Mouse (Mus musculus): ENCODE data around the gene Casp9. TPM values are rescaled to one million over a fixed set of nuclear protein-coding genes. Genes with fewer than 3 reads are reported as not detected.
A peak's percentile ranks its signal among the peaks of the same experiment; 100 is the strongest.

The Casp9 gene
- polyA plus RNA-seq, 1 experiment from 2014 or later = 24.4 TPM

DNA sequence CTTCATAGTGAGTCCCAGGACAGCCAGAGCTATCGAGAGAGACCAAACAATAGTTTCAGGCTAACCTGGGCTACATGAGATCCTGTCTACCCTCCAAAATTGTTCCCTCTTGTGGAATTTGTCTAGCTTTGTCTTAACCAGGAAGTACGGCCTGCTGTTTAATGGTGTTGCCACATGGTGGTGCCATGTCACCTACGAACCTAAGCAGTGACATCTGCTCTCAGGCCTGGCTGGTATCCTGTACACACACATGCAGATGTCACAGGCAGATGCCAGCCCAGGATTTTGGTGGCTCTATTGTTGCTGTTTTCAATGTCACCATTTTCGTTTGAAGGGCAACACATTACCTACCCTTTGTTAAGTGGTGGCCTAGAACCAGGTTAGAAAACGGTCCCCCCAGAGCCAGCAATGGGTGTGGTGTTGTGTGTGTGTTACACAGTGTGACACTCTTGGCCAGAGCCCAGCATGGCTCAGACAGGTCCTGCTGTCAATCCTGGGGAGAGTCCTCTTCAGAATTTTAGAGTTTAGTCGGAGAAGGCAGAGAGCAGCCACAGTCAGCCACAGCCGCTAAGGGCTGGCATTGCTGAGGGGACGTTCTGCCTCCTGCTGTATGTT is 16.5 kb downstream of the Casp9 start:
- Histone ChIP-seq H3K4me1 (no peaks in the 10 kb centered on the region), H3K27ac (replicated peaks) (peak overlapping the region; percentile 49; the same call in 1 of the 2 replicates), H3K27me3 (ENCODE audit: low read depth, poor library complexity, severe bottlenecking) (no peaks in the 10 kb centered on the region), H3K4me3 (no peak overlapping the region), H3K9me3 (replicated peaks) (no peaks in the 10 kb centered on the region), H3K36me3 (peaks cover 100% of the 10 kb centered on the region)
- 82% methylated on average over 8 of the region's 8 CpGs for WGBS
- DNase-seq (ENCODE audit: low spot score) = peak; percentile 37

DNA sequence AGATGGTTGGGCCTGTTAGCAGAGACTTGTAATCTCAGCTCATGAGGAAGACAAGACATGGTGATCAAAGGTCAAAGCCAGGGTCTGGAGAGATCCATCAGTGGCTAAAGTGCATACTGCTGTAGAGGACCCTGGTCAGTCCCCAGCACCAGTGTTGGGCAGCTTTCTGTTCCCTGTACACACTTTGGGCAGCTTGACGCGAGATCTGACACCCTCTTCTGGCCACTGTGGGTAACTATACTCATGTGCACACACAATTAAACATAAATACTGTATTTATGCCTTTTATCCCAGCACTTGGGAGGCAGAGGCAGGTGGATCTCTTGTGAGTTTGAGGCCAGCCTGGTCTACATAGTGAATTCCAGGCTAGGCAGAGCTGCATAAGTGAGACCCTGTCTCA is 17.6 kb downstream of the Casp9 start:
- DNase-seq (ENCODE audit: low spot score) = no peak
- Histone ChIP-seq H3K9me3 (replicated peaks) (no peaks in the 10 kb centered on the region), H3K4me1 (0 out of 2 replicates have a peak, but pooled peaks cover under 1% of the 10 kb centered on the region), H3K27me3 (ENCODE audit: low read depth, poor library complexity, severe bottlenecking) (no peaks in the 10 kb centered on the region), H3K27ac (replicated peaks) (no peak overlapping the region), H3K4me3 (no peak overlapping the region), H3K36me3 (peaks cover 98% of the 10 kb centered on the region)
- 94% methylated on average over 2 of the region's 2 CpGs for WGBS

- Histone ChIP-seq H3K4me1 (0 out of 2 replicates have a peak, but pooled peaks cover 3% of the 10 kb centered on the region), H3K36me3 (peaks cover 96% of the 10 kb centered on the region), H3K27me3 (ENCODE audit: low read depth, poor library complexity, severe bottlenecking) (no peaks in the 10 kb centered on the region), H3K4me3 (no peak overlapping the region), H3K27ac (replicated peaks) (no peak overlapping the region), H3K9me3 (replicated peaks) (no peaks in the 10 kb centered on the region)
- WGBS = 94% methylated on average over 7 of the region's 7 CpGs
- no peak for DNase-seq (ENCODE audit: low spot score)
Measured at GRCm38 (mm10) chr4:141811375-141811774, 18.0 kb downstream of the Casp9 start.

DNA sequence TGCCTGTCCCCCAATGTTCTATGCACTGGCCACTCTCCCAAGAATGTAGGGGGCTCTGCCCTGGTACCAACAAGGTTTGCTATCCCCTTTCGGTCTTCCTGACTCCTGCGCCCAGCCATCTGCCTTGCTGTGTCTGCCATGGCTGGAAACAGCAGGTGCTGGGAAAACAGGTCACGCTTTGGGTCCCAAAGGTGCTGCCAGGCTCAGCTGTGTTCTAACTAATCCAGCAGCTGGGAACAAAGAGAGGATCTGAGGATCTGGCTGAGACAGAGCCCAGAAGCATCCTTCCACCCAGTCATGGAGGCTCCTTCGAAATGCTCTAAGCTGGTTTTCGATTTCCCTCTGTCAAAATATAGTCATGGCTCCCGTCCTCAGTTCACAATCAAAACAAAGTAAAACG is 22.9 kb downstream of the Casp9 start:
- no peaks in the 10 kb centered on the region for H3K27me3 ChIP-seq (ENCODE audit: low read depth, poor library complexity, severe bottlenecking)
- 83% methylated on average over 7 of the region's 7 CpGs for WGBS
- H3K4me1 ChIP-seq = peaks cover 16% of the 10 kb centered on the region
- H3K9me3 ChIP-seq (replicated peaks) = no peaks in the 10 kb centered on the region
- 0 out of 2 replicates have a peak overlapping the region, but pooled peaks have one; percentile 61 for H3K27ac ChIP-seq (replicated peaks)
- DNase-seq (ENCODE audit: low spot score) = no peak
- H3K36me3 ChIP-seq = peaks cover 47% of the 10 kb centered on the region
- no peak overlapping the region for H3K4me3 ChIP-seq

GRCm38 (mm10) chr4:141816776-141817655 is 23.6 kb downstream of the Casp9 start:
- 68% methylated on average over 14 of the region's 14 CpGs for WGBS
- no peak for DNase-seq (ENCODE audit: low spot score)

GRCm38 (mm10) chr4:141817706-141818105 is 24.3 kb downstream of the Casp9 start:
- peaks cover 16% of the 10 kb centered on the region for H3K4me1 ChIP-seq
- no peak overlapping the region for H3K4me3 ChIP-seq
- DNase-seq (ENCODE audit: low spot score) = no peak
- H3K9me3 ChIP-seq (replicated peaks) = no peaks in the 10 kb centered on the region
- H3K27ac ChIP-seq (replicated peaks) = no peak overlapping the region
- H3K36me3 ChIP-seq = peaks cover 33% of the 10 kb centered on the region
- 55% methylated on average over 10 of the region's 10 CpGs for WGBS
- no peaks in the 10 kb centered on the region for H3K27me3 ChIP-seq (ENCODE audit: low read depth, poor library complexity, severe bottlenecking)

More at GRCm38 (mm10) chr4:141816776-141817655, 23.6 kb downstream of the Casp9 start:
- H3K27me3 ChIP-seq (ENCODE audit: low read depth, poor library complexity, severe bottlenecking) = no peaks in the 10 kb centered on the region
- no peaks in the 10 kb centered on the region for H3K9me3 ChIP-seq (replicated peaks)
- peaks cover 16% of the 10 kb centered on the region for H3K4me1 ChIP-seq
- no peak overlapping the region for H3K4me3 ChIP-seq
- peak overlapping the region; percentile 70 for H3K27ac ChIP-seq (replicated peaks)
- peaks cover 40% of the 10 kb centered on the region for H3K36me3 ChIP-seq

- WGBS = 91% methylated on average over 13 of the region's 13 CpGs
Measured at GRCm38 (mm10) chr4:141818861-141819260, 25.4 kb downstream of the Casp9 start.

DNA sequence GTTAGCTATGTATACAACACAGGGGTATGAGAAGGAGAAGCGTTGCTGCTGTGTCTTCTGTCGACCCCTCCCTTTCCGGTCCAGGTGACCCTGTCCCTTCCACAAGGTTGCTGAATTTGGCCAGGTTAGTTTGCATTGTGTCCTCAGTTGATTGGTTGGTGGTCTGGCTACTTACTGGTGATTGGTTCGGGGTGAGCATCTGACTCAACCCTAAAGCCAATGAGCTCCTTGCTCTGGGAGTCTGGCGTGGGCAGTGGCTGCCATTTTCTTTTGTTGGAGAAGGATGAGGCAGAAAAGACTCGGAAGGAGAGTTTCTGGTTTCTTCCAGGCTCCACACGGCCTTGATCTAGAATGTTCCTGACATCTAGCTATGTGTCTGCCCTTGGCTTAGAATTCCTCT is 25.9 kb downstream of the Casp9 start:
- no peak overlapping the region for H3K4me3 ChIP-seq
- WGBS = 94% methylated on average over 7 of the region's 7 CpGs

More at GRCm38 (mm10) chr4:141818861-141819260, 25.4 kb downstream of the Casp9 start:
- no peaks in the 10 kb centered on the region for H3K9me3 ChIP-seq (replicated peaks)
- DNase-seq (ENCODE audit: low spot score) = no peak
- H3K27me3 ChIP-seq (ENCODE audit: low read depth, poor library complexity, severe bottlenecking) = no peaks in the 10 kb centered on the region
- peaks cover 21% of the 10 kb centered on the region for H3K36me3 ChIP-seq
- H3K4me3 ChIP-seq = no peak overlapping the region
- H3K27ac ChIP-seq (replicated peaks) = no peak overlapping the region
- H3K4me1 ChIP-seq = peaks cover 16% of the 10 kb centered on the region

GRCm38 (mm10) chr4:141821178-141821577 is 27.8 kb downstream of the Casp9 start:
- Histone ChIP-seq H3K9me3 (replicated peaks) (no peaks in the 10 kb centered on the region), H3K27me3 (ENCODE audit: low read depth, poor library complexity, severe bottlenecking) (no peaks in the 10 kb centered on the region), H3K36me3 (no peaks in the 10 kb centered on the region), H3K4me1 (peaks cover 13% of the 10 kb centered on the region), H3K4me3 (no peak overlapping the region), H3K27ac (replicated peaks) (no peak overlapping the region)
- WGBS = 82% methylated on average over 3 of the region's 3 CpGs
- DNase-seq (ENCODE audit: low spot score) = no peak

More for the DNA sequence above, 25.9 kb downstream of the Casp9 start:
- Histone ChIP-seq H3K9me3 (replicated peaks) (no peaks in the 10 kb centered on the region), H3K4me1 (peaks cover 16% of the 10 kb centered on the region), H3K36me3 (peaks cover 17% of the 10 kb centered on the region), H3K27ac (replicated peaks) (no peak overlapping the region), H3K27me3 (ENCODE audit: low read depth, poor library complexity, severe bottlenecking) (no peaks in the 10 kb centered on the region)
- DNase-seq (ENCODE audit: low spot score) = no peak

- no peak overlapping the region for H3K27ac ChIP-seq (replicated peaks)
- DNase-seq (ENCODE audit: low spot score) = no peak
Measured at GRCm38 (mm10) chr4:141822089-141822488, 28.7 kb downstream of the Casp9 start.

DNA sequence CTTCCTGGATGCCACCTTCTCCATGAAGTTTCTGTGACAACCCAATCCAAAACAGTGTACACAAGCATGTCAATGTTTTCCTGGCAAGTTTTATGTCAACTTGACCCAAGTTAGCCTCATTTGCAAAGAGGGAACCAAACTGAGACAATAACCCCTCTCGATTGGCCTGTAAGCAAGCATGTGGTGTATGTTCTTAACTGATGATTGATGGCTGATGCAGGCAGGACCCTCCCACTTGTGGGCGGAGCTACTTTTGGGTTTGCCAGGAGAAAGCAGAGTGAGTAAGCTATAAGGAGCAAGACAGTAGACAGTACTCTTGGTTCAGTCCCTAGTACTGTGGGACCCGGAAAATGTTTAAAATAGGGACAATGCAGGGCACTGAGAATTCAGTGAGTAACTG is 29.6 kb downstream of the Casp9 start:
- 68% methylated on average over 3 of the region's 3 CpGs for WGBS
- Histone ChIP-seq H3K9me3 (replicated peaks) (no peaks in the 10 kb centered on the region), H3K36me3 (no peaks in the 10 kb centered on the region), H3K27ac (replicated peaks) (no peak overlapping the region), H3K27me3 (ENCODE audit: low read depth, poor library complexity, severe bottlenecking) (no peaks in the 10 kb centered on the region), H3K4me1 (no peaks in the 10 kb centered on the region; the same call in 1 of the 2 replicates), H3K4me3 (no peak overlapping the region)
- DNase-seq (ENCODE audit: low spot score) = no peak

More at GRCm38 (mm10) chr4:141822089-141822488, 28.7 kb downstream of the Casp9 start:
- WGBS = 79% methylated on average over 10 of the region's 10 CpGs
- H3K9me3 ChIP-seq (replicated peaks) = no peaks in the 10 kb centered on the region
- H3K4me1 ChIP-seq = peaks cover 8% of the 10 kb centered on the region
- no peaks in the 10 kb centered on the region for H3K27me3 ChIP-seq (ENCODE audit: low read depth, poor library complexity, severe bottlenecking)
- H3K36me3 ChIP-seq = no peaks in the 10 kb centered on the region
- H3K4me3 ChIP-seq = no peak overlapping the region

GRCm38 (mm10) chr4:141826060-141826459 is 32.6 kb downstream of the Casp9 start, which contains the start of gene Cela2a:
Gene Cela2a (minus strand): TSS chr4:141826160.
- Histone ChIP-seq H3K9me3 (replicated peaks) (no peaks in the 10 kb centered on the region), H3K27ac (replicated peaks) (no peak within 1 kb of the TSS), H3K4me1 (peaks cover 5% of the 10 kb centered on the region; the same call in 1 of the 2 replicates), H3K36me3 (no peaks in the 10 kb centered on the region), H3K27me3 (ENCODE audit: low read depth, poor library complexity, severe bottlenecking) (no peaks in the 10 kb centered on the region), H3K4me3 (no peak within 1 kb of the TSS)
- 69% methylated on average over 5 of the region's 5 CpGs for WGBS
- no peak for DNase-seq (ENCODE audit: low spot score)

- no peak overlapping the region for H3K27ac ChIP-seq (replicated peaks)
- DNase-seq (ENCODE audit: low spot score) = no peak
- H3K36me3 ChIP-seq = no peaks in the 10 kb centered on the region
- H3K9me3 ChIP-seq (replicated peaks) = no peaks in the 10 kb centered on the region
- H3K4me1 ChIP-seq = peaks cover 5% of the 10 kb centered on the region; the same call in 1 of the 2 replicates
- WGBS = 88% methylated on average over 2 of the region's 2 CpGs
- H3K4me3 ChIP-seq = no peak overlapping the region
- H3K27me3 ChIP-seq (ENCODE audit: low read depth, poor library complexity, severe bottlenecking) = no peaks in the 10 kb centered on the region
Measured at GRCm38 (mm10) chr4:141827401-141827800, 34.0 kb downstream of the Casp9 start.

Measured in midbrain, embryonic 10.5 days (tissue).